ENCODE assay signal across 8 mouse cellular contexts in the genomic region with DNA sequence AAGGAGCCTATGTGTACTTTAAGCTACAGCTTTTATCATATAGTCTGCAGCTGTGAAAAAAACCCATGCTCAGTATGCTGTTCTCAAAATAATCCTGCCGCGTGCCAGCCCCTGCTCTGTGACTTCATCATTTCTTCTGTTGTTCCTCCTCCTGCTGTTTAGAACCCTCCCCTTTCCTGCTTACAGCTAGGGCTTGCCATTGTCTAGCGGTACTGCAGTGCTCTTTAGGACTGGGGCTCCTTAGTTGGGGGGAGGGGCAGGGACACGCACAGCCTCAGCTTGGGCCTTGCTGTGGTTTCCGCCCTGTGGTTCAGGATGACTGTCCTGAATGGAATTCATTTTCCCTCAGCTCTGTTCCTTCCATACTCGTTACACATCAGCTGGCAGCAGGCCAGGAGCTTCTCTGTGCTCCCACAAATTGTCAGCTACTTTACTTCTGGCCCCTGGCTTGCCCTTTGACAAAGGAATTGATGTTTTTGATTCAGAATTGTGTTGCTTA.
DNase-seq lines count a peak whose midpoint lies in the region; ATAC-seq lines count a peak whose summit lies in the region.

No protein-coding gene starts in this region.

- peaks cover 14% of the 10 kb centered on the region for H3K36me3 ChIP-seq in limb, embryonic 13.5 days
- H3K36me3 ChIP-seq in midbrain, embryonic 14.5 days (ENCODE audit: control insufficient read depth, insufficient read depth, low read length), result no peaks in the 10 kb centered on the region
- no peaks in the 10 kb centered on the region for H3K36me3 ChIP-seq in stomach, embryonic 15.5 days

- peak; percentile 90 for ATAC-seq in limb, embryonic 13.5 days (ENCODE audit: low FRiP score, low read depth)
- peak; percentile 83; the same call in 1 of the 2 replicates for ATAC-seq in midbrain, embryonic 14.5 days (ENCODE audit: low FRiP score, low TSS enrichment)
- ATAC-seq in stomach, embryonic 15.5 days (ENCODE audit: insufficient read depth, low FRiP score, low read depth), result peak; percentile 89

- 9% methylated on average over 6 of the region's 6 CpGs for WGBS in limb, embryonic 13.5 days
- 3% methylated on average over 6 of the region's 6 CpGs for WGBS in midbrain, embryonic 14.5 days
- WGBS in stomach, embryonic 15.5 days, result 6% methylated on average over 6 of the region's 6 CpGs

- no peak overlapping the region for H3K4me3 ChIP-seq in limb, embryonic 13.5 days
- no peak overlapping the region for H3K4me3 ChIP-seq in midbrain, embryonic 14.5 days (replicated peaks; ENCODE audit: low read depth, low read length)
- no peak overlapping the region for H3K4me3 ChIP-seq in stomach, embryonic 15.5 days (replicated peaks)

- no peak overlapping the region for H3K9ac ChIP-seq in limb, embryonic 13.5 days
- H3K9ac ChIP-seq in midbrain, embryonic 14.5 days (replicated peaks; ENCODE audit: low read length), result 0 out of 2 replicates have a peak overlapping the region, but pooled peaks have one; percentile 9
- H3K9ac ChIP-seq in stomach, embryonic 15.5 days, result no peak overlapping the region

- H3K4me1 ChIP-seq in limb, embryonic 13.5 days, result peaks cover 27% of the 10 kb centered on the region
- H3K4me1 ChIP-seq in midbrain, embryonic 14.5 days (ENCODE audit: control insufficient read depth, insufficient read depth, low read length), result peaks cover 11% of the 10 kb centered on the region
- peaks cover 25% of the 10 kb centered on the region for H3K4me1 ChIP-seq in stomach, embryonic 15.5 days

- H3K27ac ChIP-seq in limb, embryonic 13.5 days, result no peak overlapping the region; the same call in 1 of the 2 replicates
- H3K27ac ChIP-seq in midbrain, embryonic 14.5 days (replicated peaks; ENCODE audit: low read depth, low read length), result peak overlapping the region; percentile 72
- H3K27ac ChIP-seq in stomach, embryonic 15.5 days, result peak overlapping the region; percentile 73

- no peaks in the 10 kb centered on the region for H3K27me3 ChIP-seq in limb, embryonic 13.5 days
- H3K27me3 ChIP-seq in midbrain, embryonic 14.5 days (ENCODE audit: control insufficient read depth, insufficient read depth, low read length), result no peaks in the 10 kb centered on the region
- H3K27me3 ChIP-seq in stomach, embryonic 15.5 days (replicated peaks), result no peaks in the 10 kb centered on the region

- DNase-seq in layer of hippocampus, adult 11-12 months (ENCODE audit: low spot score), result peak; percentile 70
- no peak for DNase-seq in layer of hippocampus, adult 9-10 months (ENCODE audit: low spot score)
- peak; percentile 69 for DNase-seq in embryo, embryonic 9.5 days (ENCODE audit: extremely low spot score)
- DNase-seq in heart, adult 18-20 months, result peak; percentile 82 to 87
- peak; percentile 72 for DNase-seq in kidney, adult 11 months
- DNase-seq in midbrain, embryonic 14.5 days, result peak; percentile 86

- 0 out of 2 replicates have a peak overlapping the region, but pooled peaks have one; percentile 25 for H3K4me2 ChIP-seq in limb, embryonic 13.5 days (replicated peaks)
- 0 out of 2 replicates have a peak overlapping the region, but pooled peaks have one; percentile 13 for H3K4me2 ChIP-seq in midbrain, embryonic 14.5 days (ENCODE audit: low read length)
- H3K4me2 ChIP-seq in stomach, embryonic 15.5 days, result no peak overlapping the region

- H3K9me3 ChIP-seq in limb, embryonic 13.5 days, result no peaks in the 10 kb centered on the region
- H3K9me3 ChIP-seq in midbrain, embryonic 14.5 days (ENCODE audit: control insufficient read depth, low read length), result no peaks in the 10 kb centered on the region
- H3K9me3 ChIP-seq in stomach, embryonic 15.5 days, result no peaks in the 10 kb centered on the region
